Mouse (Mus musculus) liver, embryonic 11.5 days (tissue): Measurements from ENCODE around the gene Gpc5. TPM values are rescaled to one million over a fixed set of nuclear protein-coding genes. Genes with fewer than 3 reads are reported as not detected.

Source experiments
- ATAC-seq: fragments of 200-750 bp; cut with Nextera tagmentation; replicated peaks from 2 replicates; pipeline ENCODE4 v1.8.0; 2017; ENCODE audit warnings: moderate number of reproducible peaks, mild to moderate bottlenecking, moderate TSS enrichment, moderate library complexity; ENCODE audit not compliant: low FRiP score
- DNase-seq: peaks from one replicate; pipeline ENCODE4 v3.0.0-alpha.2; 2017; ENCODE audit warnings: low spot score
- H3K27ac ChIP-seq: fragments of 300-500 bp; sonication (generic); 2 replicates; pipeline ENCODE4 v1.5.1; 2014; ENCODE audit warnings: mild to moderate bottlenecking, low read depth, low read length, control low read depth
- H3K27me3 ChIP-seq: fragments of 300-500 bp; sonication (generic); replicated peaks from 2 replicates; pipeline ENCODE4 v1.6.1; 2014; ENCODE audit warnings: low read length, mixed read lengths; ENCODE audit not compliant: control insufficient read depth, insufficient read depth
- H3K36me3 ChIP-seq: fragments of 300-500 bp; sonication (generic); 2 replicates; pipeline ENCODE4 v1.6.1; 2014; ENCODE audit warnings: mild to moderate bottlenecking, low read length, moderate library complexity, mixed read lengths; ENCODE audit not compliant: control insufficient read depth, insufficient read depth
- H3K4me1 ChIP-seq: fragments of 300-500 bp; sonication (generic); replicated peaks from 2 replicates; pipeline ENCODE4 v1.6.1; 2014; ENCODE audit warnings: low read length, mixed read lengths; ENCODE audit not compliant: control insufficient read depth, insufficient read depth
- H3K4me2 ChIP-seq: fragments of 300-500 bp; sonication (generic); 2 replicates; pipeline ENCODE4 v1.6.1; 2014; ENCODE audit warnings: mild to moderate bottlenecking, control low read depth, moderate library complexity
- H3K4me3 ChIP-seq: fragments of 300-500 bp; sonication (generic); 2 replicates; pipeline ENCODE4 v1.5.1; 2014; ENCODE audit warnings: low read depth, low read length, control low read depth
- H3K9ac ChIP-seq: fragments of 300-500 bp; sonication (generic); 2 replicates; pipeline ENCODE4 v1.6.1; 2014; ENCODE audit warnings: low read depth, low read length, control low read depth
- H3K9me3 ChIP-seq: fragments of 300-500 bp; sonication (generic); 2 replicates; pipeline ENCODE4 v1.6.1; 2016; ENCODE audit warnings: low read length, inconsistent platforms, mixed read lengths; ENCODE audit not compliant: control insufficient read depth
- WGBS: fragments of 180-500 bp; shearing (Covaris S2); extraction: QIAGEN DNeasy Blood & Tissue Kit; methylation state at CpG from one replicate; pipeline ENCODE4 v1.1.7; 2014; 5-methylcytosine and 5-hydroxymethylcytosine counted together
- polyA plus RNA-seq: library from polyadenylated mRNA; unstranded; fragments of >200 nt; fragmentation: Nextera tagmentation; extraction: Ambion mirVana; gene quantifications from 2 replicates; pipeline ENCODE4 v1.2.1, GENCODE M21; 2014

Gene Gpc5
- polyA plus RNA-seq, 1 experiment from 2014 or later = 0.12 TPM

GRCm38 (mm10) chr14:115411513-115412174, 319.6 kb downstream of the Gpc5 start:
- H3K9me3 ChIP-seq = no peaks in the 10 kb centered on the region
- no peaks in the 10 kb centered on the region for H3K27me3 ChIP-seq
- H3K4me2 ChIP-seq = no peak overlapping the region
- H3K4me1 ChIP-seq = no peaks in the 10 kb centered on the region
- no peak overlapping the region for H3K9ac ChIP-seq
- H3K36me3 ChIP-seq = no peaks in the 10 kb centered on the region
- no peak for DNase-seq
- no peak overlapping the region for H3K27ac ChIP-seq
- WGBS = 79% methylated on average over 6 of the region's 6 CpGs
- ATAC-seq = no peak
- no peak overlapping the region for H3K4me3 ChIP-seq

GRCm38 (mm10) chr14:115412821-115413220, 320.8 kb downstream of the Gpc5 start:
- ATAC-seq = no peak
- 68% methylated on average over 3 of the region's 3 CpGs for WGBS

GRCm38 (mm10) chr14:115413429-115413828, 321.4 kb downstream of the Gpc5 start:
- H3K36me3 ChIP-seq = no peaks in the 10 kb centered on the region
- WGBS = 64% methylated on average over 1 of the region's 1 CpGs
- no peaks in the 10 kb centered on the region for H3K4me1 ChIP-seq
- no peak for DNase-seq
- H3K27ac ChIP-seq = no peak overlapping the region
- no peak overlapping the region for H3K9ac ChIP-seq
- no peak overlapping the region for H3K4me2 ChIP-seq
- ATAC-seq = no peak
- H3K4me3 ChIP-seq = no peak overlapping the region
- no peaks in the 10 kb centered on the region for H3K27me3 ChIP-seq
- no peaks in the 10 kb centered on the region for H3K9me3 ChIP-seq

More at GRCm38 (mm10) chr14:115412821-115413220, 320.8 kb downstream of the Gpc5 start:
- H3K36me3 ChIP-seq = no peaks in the 10 kb centered on the region
- H3K9ac ChIP-seq = no peak overlapping the region
- no peak overlapping the region for H3K4me3 ChIP-seq
- H3K27ac ChIP-seq = no peak overlapping the region
- H3K27me3 ChIP-seq = no peaks in the 10 kb centered on the region
- DNase-seq = no peak
- H3K4me1 ChIP-seq = no peaks in the 10 kb centered on the region
- H3K9me3 ChIP-seq = no peaks in the 10 kb centered on the region
- H3K4me2 ChIP-seq = no peak overlapping the region

- Histone ChIP-seq H3K9me3 (no peaks in the 10 kb centered on the region), H3K4me3 (no peak overlapping the region), H3K27ac (no peak overlapping the region), H3K9ac (no peak overlapping the region), H3K4me2 (no peak overlapping the region), H3K27me3 (no peaks in the 10 kb centered on the region), H3K36me3 (no peaks in the 10 kb centered on the region), H3K4me1 (no peaks in the 10 kb centered on the region)
- DNase-seq (no peak), ATAC-seq (no peak)
- WGBS = 71% methylated on average over 5 of the region's 5 CpGs
Observed at GRCm38 (mm10) chr14:115414545-115414944, 322.5 kb downstream of the Gpc5 start.

- Histone ChIP-seq H3K9me3 (no peaks in the 10 kb centered on the region), H3K27me3 (no peaks in the 10 kb centered on the region), H3K9ac (no peak overlapping the region), H3K27ac (no peak overlapping the region), H3K4me3 (no peak overlapping the region), H3K36me3 (no peaks in the 10 kb centered on the region), H3K4me1 (no peaks in the 10 kb centered on the region), H3K4me2 (no peak overlapping the region)
- WGBS = 59% methylated on average over 3 of the region's 3 CpGs
- DNase-seq = no peak
- no peak for ATAC-seq
Observed at GRCm38 (mm10) chr14:115431967-115432366, 340.0 kb downstream of the Gpc5 start.

GRCm38 (mm10) chr14:115432368-115432767, 340.4 kb downstream of the Gpc5 start:
- Histone ChIP-seq H3K4me3 (no peak overlapping the region), H3K9ac (no peak overlapping the region), H3K27ac (no peak overlapping the region), H3K4me1 (no peaks in the 10 kb centered on the region), H3K4me2 (no peak overlapping the region), H3K9me3 (no peaks in the 10 kb centered on the region), H3K27me3 (no peaks in the 10 kb centered on the region), H3K36me3 (no peaks in the 10 kb centered on the region)
- WGBS = 74% methylated on average over 3 of the region's 3 CpGs
- no peak for ATAC-seq
- DNase-seq = no peak

- Histone ChIP-seq H3K27ac (no peak overlapping the region), H3K36me3 (no peaks in the 10 kb centered on the region), H3K9me3 (no peaks in the 10 kb centered on the region), H3K4me2 (no peak overlapping the region), H3K4me1 (no peaks in the 10 kb centered on the region), H3K9ac (no peak overlapping the region), H3K27me3 (no peaks in the 10 kb centered on the region), H3K4me3 (no peak overlapping the region)
- DNase-seq (no peak), ATAC-seq (peak; percentile 41; the same call in 1 of the 2 replicates)
- WGBS = 20% methylated on average over 2 of the region's 2 CpGs
Observed at GRCm38 (mm10) chr14:115436617-115437016, 344.6 kb downstream of the Gpc5 start.

- no peaks in the 10 kb centered on the region for H3K36me3 ChIP-seq
- H3K4me2 ChIP-seq = no peak overlapping the region
- DNase-seq (no peak), ATAC-seq (no peak)
- H3K27ac ChIP-seq = no peak overlapping the region
- H3K9ac ChIP-seq = no peak overlapping the region
- 78% methylated on average over 10 of the region's 10 CpGs for WGBS
- no peaks in the 10 kb centered on the region for H3K4me1 ChIP-seq
- H3K4me3 ChIP-seq = no peak overlapping the region
- H3K27me3 ChIP-seq = no peaks in the 10 kb centered on the region
- no peaks in the 10 kb centered on the region for H3K9me3 ChIP-seq
Observed at GRCm38 (mm10) chr14:115444789-115445770, 353.1 kb downstream of the Gpc5 start.
